Mouse (Mus musculus) cerebellum, postnatal 10 days (tissue): ENCODE results near the gene Arhgap21.

Experiments
- DNase-seq, 2 experiments: peaks; one replicate each; pipeline ENCODE4 v3.0.0; 2021; ENCODE audit warnings: mixed read lengths in 2 of 2

Gene Arhgap21

DNA sequence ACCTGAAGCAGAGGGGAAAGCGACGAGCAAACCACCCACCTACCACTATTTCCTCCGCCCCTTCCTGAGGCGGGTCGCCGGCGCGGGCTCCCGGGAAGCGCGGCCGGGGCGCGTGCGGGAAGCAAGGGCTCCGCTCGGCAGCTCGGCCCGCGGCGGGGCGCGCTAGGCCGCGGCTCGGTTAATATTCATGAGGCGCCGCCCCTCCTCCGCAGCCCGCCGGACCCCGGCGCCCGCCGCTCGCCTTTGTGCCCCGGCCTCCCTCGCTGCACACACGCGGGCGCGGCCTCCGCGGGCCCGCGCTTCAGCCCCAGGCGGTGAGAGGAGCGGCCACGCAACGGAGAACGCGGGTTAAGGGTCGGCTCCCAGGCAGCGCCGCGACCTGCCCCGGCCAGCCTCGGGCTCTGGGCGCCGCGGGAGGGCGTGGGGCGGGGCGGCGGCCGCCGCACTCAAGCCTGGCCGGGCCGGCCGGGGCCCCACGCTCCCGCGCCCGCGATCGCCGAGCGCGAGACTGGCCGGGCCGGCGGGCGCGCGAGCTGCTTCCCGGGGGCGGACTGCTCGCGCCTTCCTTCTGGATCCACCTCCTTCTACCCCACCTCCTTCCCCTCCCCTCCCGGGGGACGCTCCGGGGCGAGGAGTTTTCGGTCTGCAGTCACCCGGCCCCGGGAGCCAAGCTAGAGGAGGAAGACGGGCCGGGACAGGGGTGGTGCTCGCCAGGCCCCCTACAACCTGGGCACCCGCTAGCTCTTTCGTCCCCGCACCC, at the start of gene Arhgap21:
Arhgap21 (minus strand) TSS at position 441 of the 760 bp plus-strand sequence.
- peak; percentile 85 to 89 for DNase-seq

DNA sequence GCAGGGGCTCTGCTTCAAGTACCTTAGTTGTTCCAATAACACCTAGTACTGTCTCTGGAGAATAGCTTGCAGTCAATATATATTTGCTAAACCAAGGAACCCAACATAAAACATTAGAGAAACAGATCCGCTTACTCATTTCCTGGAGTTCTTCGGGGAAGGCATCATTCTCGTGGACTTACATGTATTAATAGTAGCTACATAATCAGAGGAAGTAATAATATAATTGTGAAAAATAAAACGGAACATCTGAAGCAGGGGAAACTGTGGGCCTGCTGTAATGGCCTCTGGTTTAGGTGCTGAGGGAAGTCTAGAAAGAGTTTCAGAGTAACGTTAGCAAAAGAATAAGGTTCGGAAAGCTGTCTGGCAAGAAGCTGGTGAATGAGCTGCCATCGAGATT, 47.9 kb upstream of the Arhgap21 start:
- no peak for DNase-seq

DNA sequence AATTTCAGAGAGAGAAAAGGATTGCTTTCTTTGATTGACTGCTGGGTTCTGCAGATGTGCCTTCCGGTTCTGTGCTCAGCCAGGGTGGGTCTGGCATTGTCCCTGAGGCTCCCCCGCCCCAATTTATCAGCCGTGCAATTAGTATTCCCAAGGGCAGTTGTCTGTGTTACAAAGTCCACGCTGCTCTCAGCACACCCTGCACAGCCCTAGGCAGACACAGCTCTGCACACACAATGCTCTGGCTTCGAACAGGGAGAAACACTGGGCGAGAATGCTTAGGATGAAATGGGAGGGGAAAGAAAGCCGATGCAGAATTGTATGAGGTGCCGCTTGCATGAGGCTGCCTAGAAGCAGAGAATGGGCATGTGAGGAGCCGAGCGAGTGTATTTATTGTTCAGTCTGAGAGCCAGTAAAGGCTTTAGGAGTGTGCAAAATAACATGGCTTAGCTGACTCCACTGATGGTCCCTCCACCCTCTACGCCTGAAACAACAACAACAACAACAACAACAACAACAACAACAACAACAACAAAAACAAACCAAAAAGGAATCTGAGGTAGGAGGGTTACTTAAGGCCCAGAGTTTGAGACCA, 42.2 kb upstream of the Arhgap21 start:
- DNase-seq = peak; percentile 57 to 60

DNA sequence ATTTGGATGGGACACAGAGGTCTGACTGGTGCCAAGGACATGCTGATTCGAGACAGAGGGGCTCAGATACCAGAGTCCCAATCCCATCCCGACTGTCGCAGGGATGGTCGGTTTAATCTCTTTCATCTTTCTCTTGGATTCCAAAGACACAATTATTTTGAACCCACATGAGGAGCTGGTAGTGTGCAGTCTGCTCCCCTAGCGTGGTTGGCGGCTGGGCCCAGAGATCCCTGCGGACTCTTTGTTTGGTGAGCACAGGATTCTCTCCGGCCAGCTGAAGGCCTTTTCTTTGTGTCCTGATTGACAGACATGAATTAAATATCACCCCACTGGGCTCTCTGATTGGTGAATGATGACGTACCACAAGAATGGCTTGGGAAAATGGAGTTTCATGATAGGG, 41.5 kb upstream of the Arhgap21 start:
- DNase-seq = peak; percentile 74 to 76

DNA sequence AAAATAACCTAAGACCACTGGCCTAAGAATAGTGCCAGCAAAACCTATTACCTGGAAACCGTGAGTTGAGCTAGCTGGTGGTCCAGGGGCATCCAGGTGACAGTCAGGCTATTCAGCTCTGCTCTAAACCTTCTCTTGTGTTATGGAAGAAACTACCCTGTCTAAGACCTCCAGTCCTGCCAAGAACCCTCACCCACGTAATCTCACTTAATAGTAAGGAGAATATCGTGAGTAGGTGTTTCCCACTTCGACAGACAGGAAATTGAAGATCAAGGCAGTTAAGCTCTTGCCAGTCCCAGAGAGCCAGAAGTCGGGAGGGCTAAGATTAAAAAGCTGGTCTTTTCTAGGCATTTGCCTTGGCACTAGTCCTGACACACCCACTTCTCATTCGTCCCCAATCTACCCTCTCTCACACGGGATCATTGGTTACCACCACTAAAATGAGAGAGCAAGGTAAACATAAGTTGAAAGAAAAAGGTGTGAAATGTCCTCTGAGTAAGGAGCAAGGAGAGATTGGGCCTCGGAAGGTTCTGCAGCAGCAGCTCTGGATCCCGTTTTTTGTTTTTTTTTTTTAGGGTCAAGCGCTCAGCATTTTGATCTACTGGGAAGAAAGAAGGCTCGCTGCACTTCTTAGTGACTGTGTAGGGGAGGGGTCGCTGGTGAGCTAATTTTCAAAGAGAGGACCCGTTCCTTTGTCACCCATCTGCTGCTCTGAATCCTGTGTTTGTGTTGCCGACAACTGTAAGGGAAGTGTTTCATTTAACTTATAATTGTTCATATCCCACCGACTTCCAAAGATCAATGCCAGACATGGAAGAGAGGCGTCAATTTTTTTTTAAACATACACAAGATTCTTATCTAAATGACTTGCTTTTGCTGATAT, 40.8 kb upstream of the Arhgap21 start:
- DNase-seq = peak; percentile 74 to 77

DNA sequence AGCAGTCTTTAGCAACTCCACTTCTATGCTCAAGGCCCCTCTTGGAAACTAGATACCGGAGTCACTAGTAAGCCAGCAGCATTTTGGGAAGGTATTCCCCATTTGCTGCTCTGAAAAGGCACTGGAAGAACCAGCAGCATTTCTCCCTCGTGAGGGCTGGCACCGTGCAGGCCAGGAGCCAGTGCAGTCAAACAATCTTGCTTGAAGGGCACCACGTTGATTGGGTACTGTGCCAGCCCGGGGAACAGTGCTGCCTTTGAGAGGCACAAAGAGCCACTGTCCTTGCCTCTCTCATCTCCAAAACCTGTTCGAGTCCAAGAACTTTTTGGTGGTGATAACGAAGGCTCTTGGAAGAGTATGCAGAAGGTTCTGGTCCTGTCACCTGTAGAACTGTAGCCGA, 33.9 kb upstream of the Arhgap21 start:
- peak; percentile 28 to 64 for DNase-seq

DNA sequence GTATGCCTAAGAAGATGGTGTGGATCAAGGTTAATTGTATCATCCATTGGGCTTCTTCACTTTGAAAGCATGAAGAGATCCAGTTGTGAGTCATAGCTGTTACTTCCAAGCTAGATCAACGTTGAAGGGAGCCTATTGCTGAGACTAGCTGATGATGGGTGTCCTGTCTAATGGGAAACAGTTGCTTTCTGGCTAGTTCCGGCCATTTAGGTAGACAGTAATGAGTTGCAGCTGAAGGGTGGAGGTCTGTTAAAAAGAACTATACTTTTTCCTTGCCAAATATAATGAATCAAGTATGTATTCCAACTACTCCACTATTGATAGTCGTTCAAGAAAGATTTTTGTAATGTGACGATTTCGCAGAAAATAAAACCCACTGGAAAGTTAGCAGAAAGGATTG, 32.5 kb upstream of the Arhgap21 start:
- DNase-seq = no peak

DNA sequence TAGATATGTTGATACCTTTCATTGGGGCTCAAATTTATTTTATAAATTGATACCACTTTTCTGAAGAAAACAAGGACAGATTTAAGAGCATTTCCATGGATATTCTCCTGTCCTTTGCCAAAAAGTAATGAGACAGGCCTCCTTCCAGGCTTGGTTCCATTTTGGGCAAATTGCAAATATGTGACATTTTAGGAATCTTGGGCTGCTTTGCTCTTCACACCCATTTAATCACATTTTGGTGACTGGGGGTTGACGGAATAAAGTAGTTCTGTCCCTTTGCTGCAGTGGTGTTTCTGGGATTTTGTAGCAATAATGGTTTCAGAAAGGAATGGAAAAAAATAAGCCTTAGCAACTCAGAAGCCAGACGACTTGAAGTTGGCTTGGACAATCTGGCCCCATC, 26.9 kb upstream of the Arhgap21 start:
- DNase-seq = no peak

DNA sequence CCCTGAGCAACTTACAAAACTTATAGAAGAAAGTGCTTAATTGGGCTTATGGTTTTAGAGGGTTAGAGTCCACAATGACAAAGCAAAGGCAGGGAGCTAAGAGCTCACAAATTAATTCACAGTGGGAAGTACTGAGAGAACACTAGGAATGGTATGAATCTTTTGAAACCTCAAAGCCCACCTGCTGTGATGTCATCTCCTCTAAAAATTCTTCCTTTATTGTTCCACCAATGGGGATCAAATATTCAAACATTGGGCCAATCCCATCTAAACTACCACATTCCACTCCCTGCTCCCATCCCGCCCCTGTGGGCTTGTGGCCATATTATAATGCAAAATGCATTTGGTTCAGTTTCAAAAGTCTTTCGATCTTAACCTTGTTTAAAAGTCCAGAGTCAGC, 22.8 kb upstream of the Arhgap21 start:
- no peak for DNase-seq

DNA sequence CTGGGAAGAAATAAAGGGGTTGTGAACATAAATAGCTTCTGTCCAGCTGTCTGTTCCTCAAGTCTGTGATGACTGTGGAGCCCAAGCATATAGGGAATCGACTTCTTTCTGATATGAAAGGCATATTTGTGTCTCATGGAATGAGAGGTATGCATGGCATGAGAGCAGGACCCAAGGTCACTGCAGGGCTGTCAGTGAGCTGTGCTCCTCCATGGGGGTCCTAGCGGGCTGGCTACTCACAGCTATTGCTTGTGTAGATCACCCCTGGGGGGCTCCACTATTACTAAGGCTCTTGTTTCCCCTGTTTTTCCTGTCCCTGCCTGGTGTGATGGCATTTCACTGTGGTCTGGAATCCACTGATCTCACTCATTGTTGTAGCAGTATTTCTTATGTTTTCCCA, 22.2 kb upstream of the Arhgap21 start:
- no peak for DNase-seq

DNA sequence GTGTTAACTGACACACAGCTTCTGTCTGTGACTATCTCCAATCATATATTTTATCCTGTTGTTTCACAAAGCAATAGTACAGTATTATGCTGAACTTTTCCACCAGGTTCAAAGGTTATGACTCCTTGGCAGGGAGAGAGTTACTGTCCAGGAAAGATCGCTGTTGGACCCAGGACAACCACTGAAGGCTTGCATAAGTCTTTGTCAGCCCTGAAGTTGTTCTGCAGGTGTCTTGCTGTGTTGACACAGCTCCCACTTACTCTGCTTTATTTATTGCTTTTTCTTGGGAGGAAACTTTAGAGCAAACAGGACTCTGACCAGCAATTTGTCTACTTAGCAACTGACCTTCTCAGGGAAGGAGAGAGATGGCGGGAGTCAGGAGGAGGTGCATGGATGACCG, 21.4 kb upstream of the Arhgap21 start:
- DNase-seq = no peak

DNA sequence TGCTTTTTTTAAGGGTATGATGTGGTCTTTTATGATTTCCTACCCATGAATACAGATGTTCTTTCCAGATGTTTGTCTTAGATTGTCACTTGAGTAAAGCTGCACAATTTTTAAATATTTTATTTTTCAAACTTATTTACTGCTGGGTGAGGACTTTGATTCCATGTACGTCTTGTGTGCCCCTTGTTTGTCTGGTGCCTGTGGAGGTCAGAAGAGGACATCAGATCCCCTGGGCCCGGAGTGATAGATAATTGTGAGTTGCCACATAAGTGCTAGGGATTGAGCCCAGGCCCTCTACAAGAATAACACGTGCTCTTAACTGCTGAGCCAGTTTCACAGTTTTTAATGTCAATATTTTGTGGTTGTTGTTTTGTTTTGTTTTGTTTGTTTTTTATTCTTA, 19.1 kb upstream of the Arhgap21 start:
- DNase-seq = no peak

DNA sequence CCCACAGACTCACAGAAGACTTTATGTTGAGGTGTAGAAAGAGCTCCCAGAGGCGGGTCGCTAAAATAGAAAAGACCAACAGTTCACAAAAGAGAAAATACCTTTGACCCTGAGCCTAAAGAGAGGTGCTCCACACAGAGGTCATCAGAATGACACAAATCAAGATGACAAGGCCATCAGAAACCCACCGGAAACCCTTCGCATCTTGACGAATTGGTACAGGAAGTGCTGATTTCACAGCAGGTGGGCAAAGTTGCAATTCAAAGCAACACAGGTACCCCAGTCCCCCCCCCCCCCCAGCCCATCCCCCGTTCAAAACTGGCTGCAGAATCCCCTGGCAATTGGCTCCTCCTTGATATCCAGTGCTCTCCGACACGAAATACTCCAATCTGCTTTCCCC, 10.0 kb upstream of the Arhgap21 start:
- no peak for DNase-seq

DNA sequence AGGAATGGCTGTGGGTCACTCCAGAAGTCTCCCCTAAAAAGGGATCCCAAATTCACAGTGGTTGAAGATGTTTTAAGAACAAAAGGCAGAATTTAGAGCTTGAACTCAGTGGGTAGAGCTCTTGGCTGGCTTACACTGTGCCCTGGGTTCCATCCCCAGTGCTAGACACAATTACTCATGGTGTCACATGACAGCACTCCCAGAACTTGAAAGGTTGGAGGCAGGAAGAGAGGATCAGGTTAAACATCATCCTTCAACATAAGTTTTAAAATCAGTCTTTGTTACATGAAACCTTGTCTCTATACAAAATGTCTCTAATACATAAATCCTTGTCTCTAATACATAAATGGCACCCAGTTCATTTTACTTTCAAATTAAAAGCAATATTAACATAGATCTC, 8.4 kb upstream of the Arhgap21 start:
- no peak for DNase-seq

DNA sequence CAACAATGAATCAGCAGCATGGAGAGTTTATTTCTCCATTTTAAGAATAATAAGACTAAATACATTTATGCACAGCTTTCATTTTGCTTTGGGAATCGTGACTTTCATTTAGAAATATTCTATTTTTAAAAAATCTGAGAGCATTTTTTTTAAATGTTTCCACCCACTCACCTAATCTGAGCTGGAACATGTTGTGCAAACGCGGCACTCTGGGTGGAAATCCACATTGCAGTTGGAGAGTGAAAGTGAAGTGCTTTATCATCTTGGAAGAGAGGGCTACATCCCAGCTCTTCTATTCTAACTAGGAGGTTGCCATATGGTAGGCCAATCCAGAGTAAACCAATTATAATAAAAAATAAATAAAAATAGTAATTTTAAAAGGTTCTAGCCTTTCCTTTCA, 4.8 kb upstream of the Arhgap21 start:
- DNase-seq = no peak

DNA sequence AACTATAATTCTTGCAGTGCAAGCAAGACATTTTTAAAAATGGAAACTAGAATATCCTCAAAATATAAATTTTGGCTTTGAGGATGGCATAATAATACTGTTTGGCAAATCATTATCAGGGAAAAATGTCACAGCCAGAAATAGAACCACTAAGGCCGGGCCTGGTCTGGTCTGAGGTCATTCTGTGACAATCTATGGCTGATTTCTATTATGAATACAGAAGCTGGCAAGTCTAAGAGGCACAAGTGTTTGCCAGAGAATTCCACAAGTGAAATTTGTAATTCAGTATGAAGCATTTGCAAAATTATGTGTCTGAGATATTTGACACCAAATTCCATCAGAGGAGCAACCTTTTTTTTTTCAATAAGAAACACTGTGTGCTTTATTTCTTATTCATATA, 3.5 kb upstream of the Arhgap21 start:
- DNase-seq = no peak

DNA sequence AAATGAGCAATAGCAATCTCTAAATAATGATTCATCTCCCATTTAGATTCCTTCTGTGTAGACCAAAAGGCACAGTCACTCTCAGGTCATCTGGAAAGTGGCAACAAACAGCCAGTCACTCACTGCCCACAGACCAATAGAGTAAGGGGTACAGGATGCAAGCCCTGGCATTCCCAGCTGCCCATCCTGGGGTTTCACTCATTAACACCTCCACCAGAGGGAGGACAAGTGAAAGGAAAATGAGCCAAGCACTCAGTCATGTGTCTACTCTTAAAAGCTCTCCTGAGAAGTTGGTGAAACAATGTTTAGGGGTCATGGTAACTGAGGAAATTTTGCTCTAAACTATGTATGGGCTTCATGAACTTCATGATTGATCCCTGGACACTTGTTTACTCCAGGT, 2.9 kb upstream of the Arhgap21 start:
- DNase-seq = no peak

DNA sequence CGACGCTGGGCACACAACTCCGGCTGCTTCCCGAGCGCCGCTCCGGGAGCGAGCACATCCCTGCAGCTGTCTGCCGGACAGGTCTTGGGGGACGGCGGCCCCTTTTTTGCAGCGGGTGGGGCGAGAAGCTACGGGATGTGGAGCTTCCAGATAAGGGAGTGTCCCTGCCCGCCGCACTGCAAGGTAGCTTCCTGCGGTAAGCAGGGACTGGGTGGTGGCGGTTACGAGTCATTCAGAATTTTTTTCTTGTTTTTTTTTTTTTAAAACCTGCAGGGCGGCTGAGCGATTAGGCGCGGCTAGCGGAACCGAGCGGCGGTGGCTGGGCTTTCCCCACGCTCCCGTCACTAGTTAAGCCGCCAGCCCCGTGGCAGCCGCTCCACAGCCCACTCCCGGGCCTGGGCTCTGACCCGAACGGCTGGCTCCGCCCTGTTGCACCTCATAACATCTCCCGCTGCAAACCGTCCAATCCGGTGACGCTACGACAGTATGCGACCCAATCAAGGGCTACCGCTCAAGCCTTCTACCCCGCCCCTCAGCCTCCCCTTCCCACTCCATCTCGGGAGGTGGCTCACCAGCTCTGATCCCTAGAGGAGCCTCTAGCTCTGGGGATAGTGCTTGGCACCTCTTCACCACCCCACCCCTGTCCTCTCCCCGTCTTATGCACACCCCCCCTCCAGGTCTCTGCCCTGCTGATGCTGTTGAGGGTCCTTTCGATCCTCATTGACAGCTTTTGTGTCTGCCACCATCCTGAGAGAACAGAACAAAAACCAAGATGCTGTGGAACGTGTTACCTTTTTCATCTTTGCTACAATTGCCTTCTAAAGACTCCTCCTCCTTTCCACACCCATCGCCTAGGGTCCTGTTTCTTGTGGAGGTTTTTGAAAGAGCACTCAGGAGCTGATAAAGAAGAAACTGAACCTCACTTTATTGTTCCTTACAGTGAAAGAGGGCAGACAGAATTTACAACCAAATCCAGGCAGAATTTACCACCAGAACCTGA, 820 bp upstream of the Arhgap21 start:
- peak; percentile 97 to 98 for DNase-seq

DNA sequence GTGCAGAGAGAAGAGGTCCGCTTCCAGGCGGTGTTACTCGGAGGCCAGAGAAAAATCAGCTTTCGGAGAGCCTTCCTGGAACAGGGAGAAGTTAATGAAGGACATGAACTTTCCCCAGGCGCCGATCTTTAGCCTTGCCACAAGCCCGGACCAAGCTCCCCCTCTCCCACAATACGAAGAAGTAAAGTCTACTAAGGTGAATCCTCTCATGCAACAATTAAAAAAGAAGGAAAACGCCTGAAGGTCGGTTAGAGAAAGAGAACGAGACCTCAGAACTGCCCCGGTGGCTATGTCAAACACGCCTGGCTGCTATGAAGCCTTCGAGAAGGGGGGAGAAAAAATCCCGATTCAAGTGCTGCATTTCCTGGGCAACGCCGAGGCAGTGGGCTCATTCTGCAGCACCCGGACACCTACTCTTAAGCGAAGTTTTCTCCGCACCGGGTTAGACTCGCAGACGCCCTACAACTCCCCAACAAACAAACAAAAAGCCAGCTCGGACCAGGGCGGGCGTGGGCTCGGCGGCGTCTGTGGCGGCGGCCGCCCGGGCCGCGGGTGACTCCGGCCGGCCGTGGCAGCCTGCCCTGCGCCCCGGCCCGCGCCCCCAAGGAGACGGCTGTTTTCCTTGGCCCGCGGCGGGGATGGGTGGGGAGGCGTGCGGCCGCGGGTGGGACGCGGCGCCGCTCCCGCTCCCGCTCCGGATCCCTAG, 882 bp downstream of the Arhgap21 start:
- peak; percentile 38 to 68 for DNase-seq

DNA sequence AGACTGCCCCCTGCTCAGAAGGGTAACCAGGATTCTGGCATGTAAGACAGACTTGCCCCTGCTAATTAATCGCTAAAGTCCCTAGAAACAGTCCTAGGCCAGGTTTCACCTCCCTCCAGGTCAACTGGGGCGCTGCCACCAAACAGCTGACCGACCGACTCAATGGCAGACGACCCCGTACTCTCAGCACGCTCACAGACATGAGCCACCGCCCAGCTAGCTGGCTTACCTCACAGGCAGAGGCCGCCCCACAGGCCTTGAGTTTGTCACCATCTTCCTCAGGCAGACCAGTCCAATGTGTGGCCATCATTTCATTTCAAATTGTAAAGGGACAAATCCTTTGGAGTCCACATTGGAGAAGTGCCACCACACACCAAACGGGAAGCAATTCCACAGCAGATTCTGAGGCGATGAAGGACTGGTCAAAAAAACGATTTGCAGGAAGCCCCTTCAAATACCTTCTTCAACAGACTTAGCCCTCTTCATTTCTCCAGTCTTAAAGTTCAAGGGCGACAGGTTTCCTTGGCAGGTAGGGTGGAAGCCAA, 1.5 kb downstream of the Arhgap21 start:
- peak; percentile 77 to 83 for DNase-seq
